Mouse (Mus musculus) left cerebral cortex, adult 11 months (tissue): ENCODE results near the gene Wfdc10.
"Not testable (repeated sequence)": the region's sequence is repeated elsewhere in the genome, so short reads cannot be mapped to it uniquely, and the experiment has no call there.

Source experiments
- DNase-seq: peaks from one replicate; pipeline ENCODE4 v3.0.0; 2022; ENCODE audit warnings: low spot score

Gene Wfdc10

DNA sequence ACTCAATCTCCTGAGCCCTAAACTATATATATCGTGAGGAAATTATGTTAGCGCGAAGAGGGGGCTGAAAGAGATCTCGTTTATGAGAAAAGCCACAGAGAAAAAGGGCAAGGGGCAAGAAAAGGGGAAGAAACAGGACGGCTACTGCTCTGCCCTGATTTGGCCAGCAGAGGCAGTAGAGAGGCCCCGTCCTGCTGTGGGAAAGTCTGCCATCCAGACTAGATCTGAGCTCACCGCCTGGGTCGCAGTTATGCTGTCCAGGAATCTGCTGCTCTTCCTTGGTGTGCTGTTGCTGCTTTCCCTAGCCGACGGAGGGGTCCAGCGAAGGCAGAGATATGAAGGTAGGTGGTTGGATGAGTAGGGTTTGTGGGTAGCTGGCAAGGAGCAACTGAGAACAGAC, at the start of gene Wfdc10:
Gene Wfdc10 (plus strand): TSS at position 189 of the 400 bp plus-strand sequence.
- DNase-seq: no peak

DNA sequence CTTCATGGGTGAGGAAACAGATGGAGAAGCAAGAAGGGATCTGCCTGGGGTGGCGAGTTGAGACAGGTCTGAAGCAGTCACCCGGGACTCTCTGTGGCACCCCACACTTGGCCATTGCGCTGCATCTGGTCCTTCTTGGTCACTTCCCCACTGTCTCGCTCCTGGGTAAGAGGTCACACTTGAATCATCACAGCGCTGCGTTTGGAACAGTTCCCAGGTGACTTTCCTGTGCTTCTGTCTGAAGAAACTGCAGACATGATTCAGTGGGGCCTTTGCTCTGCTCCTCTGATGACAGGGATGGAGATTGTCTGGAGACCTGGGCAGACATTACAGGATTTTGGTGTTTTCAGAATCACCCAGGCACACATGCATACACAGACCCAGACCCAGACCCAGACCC, 47.1 kb upstream of the Wfdc10 start:
- DNase-seq: no peak

DNA sequence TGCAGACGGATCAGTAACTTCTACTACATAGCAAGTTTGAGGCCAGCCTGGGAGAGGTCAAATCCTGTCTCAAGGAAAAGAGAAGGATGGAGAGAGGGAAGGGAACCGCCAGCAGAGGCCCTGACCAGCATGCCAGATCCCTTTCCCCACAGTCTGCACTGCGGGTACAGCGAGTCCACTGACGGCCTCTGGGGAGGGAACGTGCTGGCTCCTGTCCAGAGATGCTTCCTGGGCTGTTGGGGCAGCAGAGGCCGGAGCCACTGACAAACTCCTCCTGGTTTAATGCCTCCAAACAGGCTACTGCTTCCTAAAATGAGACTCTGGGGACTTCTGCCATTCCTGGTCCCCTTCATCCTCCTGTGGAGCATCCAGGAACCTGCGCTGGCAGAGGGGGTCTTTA, 42.4 kb upstream of the Wfdc10 start, which contains the start of the genes Wfdc6b and Wfdc8:
Gene Wfdc6b (plus strand): TSS at position 52 of the 400 bp plus-strand sequence.
Gene Wfdc8 (minus strand): TSS at position 156 of the 400 bp plus-strand sequence.
- DNase-seq: not testable (repeated sequence)

DNA sequence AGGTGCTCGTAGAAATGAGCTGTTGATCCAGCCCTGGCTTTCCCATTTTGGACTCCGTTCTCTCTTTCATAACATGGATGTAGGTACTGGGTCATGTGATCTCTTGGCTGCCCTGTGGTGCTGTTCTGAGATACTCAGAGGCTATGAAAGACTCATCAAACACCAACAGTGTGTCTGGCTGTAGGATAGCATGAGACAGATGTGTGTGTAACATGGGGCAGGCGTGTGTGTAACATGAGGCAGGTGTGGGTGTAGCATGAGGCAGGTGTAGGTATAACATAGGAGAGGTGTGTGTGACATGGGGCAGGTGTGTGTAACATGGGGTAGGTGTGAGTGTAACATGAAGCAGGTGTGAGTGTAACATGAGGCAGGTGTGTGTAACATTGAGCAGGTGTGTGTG, 40.5 kb upstream of the Wfdc10 start:
- no peak for DNase-seq

DNA sequence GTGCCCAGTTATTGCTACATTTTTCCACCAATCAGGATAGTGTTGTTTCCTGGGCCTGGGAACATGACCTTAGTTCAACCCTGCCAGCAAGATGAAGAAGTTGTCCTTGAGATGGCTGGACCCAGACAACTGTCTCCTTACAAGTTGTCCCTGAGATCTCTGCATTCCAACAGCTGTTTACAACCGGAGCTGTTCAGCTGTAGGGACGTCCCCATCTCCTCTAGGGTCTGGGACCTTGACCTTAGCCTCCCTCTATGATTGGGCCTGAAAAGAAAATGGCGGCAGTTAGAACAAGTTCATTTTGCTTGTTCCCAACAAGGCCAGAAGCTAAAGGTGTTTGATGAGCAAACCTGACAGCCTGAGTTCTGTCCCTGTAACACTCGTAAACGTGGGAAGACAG, 36.8 kb upstream of the Wfdc10 start:
- no peak for DNase-seq

DNA sequence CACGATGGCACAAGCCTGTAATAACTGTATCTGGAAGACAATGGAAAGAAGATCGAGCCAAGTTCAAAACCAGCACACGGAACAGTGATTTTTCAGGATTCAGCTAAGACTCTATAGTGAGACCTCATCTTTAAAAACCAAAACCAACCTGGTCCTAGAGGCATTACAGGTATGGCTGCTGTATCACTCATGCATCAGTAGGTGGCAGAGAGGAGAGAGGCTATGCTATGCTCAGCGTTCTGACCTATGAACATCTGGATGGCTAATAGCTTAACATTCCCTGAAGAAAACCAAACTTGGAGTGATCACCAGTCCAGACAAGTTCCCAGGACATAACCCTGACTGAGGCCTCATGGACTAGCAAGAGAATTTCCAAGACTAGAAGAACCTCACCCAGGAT, 34.1 kb upstream of the Wfdc10 start:
- no peak for DNase-seq

DNA sequence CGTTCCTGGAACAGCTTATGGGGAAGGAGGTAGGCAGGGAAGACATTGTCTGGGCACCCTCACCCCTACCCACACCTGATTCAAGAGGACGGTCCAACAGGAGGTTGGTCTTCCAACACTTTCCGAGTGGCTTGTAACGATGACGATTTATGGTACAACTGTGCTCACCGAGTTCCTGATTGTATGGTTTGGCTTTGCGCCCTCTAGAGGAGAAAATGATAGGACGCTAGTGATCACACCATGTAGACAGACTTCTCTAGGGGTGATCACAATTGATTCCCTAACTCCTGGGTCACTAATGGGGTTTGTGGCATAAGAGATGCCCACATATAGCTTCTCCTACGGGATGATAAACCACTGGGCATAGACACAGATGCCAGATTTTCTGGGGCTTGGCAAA, 20.6 kb upstream of the Wfdc10 start:
- no peak for DNase-seq

DNA sequence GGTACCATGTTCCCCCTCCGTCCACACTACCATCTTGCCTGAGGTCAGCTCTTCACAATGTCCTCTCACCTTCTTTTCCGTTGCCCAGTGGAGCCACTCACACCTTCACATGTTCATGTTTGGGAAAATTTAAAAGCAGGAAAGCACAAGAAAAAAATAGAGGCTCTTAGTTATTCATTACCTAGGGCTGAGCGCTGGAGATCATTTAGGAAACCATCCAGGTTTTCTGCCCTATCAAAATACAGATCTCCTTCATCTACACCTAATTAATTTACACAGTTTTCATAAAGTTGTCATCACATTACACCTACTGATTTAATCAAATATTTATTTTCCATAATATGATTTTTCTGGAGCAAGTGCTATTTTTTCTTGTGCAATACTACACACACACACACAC, 17.1 kb upstream of the Wfdc10 start, which contains the start of gene Wfdc16:
Gene Wfdc16 (minus strand): TSS at position 101 of the 400 bp plus-strand sequence.
- DNase-seq: no peak

DNA sequence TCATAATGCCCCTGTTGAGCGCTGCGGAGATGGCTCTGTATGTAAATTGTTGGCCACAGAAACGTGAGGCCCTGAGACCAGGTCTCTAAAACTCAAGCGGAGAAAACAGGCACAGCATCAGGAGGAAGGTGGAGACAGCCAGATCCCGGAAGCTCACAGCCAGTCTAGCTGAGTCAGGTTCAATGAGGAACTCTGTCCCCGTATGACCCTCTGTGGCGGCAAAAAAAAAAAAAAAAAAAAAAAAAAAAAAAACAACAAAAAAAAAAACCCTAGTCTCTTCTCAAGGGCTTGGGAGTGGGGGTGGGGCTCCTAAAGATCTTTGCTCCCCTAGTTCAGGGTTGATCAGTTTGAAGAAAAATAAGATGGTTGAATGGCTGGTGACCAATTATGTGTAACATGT, 14.7 kb upstream of the Wfdc10 start:
- no peak for DNase-seq

DNA sequence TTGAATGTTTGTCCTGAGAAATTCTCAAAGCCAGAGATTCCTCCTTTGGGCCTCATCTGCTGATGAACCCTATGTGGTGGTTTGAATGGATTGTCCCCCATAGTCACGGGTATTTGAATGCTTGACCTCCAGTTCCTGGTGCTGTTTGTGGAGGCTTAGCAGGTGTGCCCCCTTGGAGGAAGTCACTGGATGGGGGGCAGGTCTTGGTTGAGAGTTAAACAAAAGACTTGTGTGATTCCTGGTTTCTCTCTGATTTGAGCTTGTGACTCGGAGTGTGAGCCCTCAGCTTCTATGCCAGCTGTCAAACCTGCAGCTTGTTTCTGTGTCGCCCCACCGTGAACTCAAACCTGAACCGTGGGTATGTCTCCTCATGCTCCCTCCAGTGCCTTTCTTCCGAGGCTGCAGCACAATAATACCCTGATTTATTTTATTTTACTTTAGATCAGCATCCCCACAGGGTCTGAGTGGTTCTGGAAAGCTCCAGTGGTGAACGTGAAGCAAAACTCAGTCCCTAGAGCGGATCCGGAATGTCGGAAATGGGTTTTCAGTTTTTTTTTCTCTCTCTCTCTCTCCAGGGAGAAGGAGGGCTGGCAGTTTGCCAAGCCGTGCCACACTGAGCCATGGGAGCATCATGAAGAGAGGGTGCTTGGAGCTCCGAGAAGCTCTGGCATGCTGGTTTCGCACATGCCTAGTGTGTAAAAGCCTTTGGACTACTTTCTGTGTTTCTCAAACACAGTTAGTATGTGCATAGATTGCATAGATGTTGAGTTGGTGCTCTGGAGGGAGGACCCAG, 13.8 kb upstream of the Wfdc10 start:
- DNase-seq: no peak

DNA sequence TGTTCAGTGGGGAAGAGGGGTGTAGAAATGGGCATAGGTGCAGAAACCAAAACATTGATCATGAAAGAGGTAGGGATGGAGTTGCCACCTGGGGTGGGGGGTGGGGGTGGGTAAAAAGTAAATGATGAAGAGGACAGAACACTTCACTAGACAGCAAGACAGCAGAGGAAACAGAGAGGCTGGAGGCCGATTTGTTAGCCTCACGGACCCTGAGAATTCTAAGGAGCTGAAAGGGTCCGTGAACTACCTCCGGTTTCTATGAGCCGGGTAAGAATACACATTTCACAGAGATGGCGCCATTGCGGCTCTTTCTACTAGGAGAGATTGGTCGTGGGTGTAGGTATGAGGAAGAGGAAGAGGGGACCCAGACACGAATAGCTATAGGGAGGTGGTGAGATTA, 637 bp downstream of the Wfdc10 start, which contains the start of gene Wfdc9:
Gene Wfdc9 (minus strand): TSS at position 101 of the 400 bp plus-strand sequence.
- DNase-seq: no peak

DNA sequence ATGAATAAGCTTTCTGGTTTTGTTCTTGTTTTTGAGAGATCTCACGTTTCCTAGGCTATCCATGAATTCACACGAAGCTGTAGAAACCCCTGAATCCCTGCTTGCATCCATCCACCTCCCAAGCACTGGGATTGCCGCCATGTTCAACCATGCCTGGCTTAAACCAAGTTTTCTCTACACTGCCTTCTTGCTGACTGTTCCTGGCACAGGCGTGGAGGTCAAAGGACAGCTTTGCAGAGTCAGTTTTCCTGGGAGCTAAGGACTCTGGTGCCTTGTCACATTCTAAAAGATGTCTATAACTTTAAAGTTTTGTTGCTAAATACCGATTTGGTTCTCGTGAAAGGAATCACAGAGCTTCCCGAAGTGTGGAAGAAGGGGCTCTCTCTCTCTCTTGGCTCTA, 9.0 kb downstream of the Wfdc10 start:
- no peak for DNase-seq

DNA sequence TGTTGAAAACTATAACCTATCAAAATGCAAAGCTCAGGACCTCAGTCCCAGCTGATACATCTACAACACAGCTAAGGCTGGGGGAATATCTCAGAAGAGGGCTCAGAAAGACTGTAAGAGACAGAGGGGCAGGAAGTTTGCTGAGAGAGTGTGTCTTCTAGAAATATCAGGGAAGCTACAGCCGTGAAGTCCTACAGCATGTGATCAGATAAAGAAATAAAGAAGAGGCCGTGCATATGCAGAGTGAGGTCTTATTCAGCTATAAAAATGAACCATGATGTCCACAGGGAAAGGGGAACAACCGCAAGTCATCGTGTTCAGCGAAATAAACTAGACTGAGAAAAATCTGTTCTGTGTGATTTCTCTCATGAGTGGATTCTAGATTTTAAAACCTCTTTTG, 14.4 kb downstream of the Wfdc10 start:
- DNase-seq: no peak

DNA sequence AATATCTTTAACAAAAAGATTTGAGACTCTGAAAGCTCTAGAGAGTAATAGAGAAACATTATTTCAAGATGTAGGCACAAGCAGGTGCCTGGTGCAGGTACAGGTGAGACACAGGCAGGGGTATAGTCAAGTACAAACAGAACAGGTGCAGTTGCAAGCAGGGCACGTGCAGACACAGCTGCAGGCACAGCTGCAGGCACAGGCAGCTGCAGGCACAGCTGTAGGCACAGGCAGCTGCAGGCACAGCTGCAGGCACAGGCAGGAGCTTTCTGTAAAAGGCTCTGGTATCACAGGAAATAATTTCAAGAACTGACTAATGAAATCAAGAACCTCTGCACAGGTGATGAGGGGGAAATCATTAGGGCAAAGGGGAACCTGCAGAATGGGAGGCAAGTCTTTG, 15.1 kb downstream of the Wfdc10 start:
- DNase-seq: no peak

DNA sequence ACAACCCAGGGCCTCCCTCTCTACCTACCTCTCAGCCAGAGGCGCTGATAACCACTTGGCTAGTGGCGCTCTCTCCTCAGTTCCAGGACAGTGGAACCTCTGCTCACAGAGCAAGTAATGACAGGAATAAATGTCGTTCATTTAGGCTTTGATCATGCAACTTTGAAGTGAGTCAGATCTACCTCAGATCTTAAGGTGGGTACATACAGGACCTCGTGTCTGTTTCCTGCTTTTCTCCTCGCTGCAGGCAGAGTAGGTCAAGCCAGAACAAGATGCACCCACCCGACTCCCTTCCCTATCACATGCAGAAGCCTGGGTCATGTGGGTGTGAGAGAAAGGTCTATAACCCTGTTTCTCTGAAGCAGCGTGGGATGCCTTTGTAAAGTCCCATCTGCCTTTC, 18.1 kb downstream of the Wfdc10 start, which contains the start of gene Wfdc11:
Gene Wfdc11 (minus strand): TSS at position 101 of the 400 bp plus-strand sequence.
- no peak for DNase-seq

DNA sequence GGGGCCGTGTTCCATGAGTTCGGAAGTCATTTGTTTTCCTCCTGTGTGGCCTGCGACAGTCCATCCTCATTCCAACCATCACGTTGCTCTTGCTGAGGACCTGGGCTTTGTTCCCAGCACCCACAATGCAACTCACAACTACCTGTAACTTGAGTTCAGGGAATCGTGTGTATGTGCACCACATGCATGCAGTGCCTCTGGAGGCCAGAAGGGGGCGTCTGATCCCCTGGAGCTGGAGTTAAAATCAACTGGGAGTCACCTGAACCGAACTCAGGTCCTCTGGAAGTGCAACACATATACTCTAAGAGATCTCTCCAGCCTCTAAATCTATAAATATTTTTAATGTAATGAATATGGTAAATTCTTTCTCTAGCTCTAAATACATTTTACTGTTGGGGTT, 20.3 kb downstream of the Wfdc10 start:
- DNase-seq: no peak

DNA sequence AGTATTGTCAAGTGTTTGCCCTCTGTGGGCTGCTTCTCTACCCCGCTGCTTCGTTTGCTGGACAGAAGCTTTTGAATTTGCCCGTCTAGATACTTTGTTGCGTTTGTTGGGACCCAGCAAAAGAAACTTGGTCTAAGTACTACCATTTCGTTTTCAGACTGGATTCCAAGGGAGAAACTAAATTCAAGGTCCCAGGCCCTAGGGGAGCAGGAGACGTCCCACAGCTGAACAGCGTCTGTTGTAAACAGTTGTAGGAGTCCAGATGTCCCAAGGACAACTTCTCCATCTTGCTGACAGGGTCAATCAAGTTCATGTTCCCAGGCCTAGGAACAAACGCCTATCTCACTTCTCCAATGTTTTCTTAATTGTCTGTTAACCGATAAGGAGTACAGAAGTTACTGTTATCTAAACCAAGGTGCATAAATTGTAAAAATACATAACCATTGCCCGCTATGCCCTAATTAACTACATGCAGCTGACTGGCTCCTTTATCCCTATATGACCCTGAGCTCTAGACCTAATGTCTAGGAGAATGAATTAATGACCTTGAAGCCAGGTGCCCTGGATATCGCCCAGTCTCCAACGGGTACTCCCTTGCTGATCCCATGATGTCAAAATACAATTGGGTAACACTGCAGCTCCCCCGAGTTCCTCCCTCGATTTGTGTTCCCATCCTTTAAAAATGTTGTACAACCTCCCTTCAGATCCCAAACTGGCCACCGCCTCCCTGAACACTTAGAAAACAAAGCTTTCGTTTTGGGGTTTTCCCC, 21.3 kb downstream of the Wfdc10 start:
- no peak for DNase-seq

DNA sequence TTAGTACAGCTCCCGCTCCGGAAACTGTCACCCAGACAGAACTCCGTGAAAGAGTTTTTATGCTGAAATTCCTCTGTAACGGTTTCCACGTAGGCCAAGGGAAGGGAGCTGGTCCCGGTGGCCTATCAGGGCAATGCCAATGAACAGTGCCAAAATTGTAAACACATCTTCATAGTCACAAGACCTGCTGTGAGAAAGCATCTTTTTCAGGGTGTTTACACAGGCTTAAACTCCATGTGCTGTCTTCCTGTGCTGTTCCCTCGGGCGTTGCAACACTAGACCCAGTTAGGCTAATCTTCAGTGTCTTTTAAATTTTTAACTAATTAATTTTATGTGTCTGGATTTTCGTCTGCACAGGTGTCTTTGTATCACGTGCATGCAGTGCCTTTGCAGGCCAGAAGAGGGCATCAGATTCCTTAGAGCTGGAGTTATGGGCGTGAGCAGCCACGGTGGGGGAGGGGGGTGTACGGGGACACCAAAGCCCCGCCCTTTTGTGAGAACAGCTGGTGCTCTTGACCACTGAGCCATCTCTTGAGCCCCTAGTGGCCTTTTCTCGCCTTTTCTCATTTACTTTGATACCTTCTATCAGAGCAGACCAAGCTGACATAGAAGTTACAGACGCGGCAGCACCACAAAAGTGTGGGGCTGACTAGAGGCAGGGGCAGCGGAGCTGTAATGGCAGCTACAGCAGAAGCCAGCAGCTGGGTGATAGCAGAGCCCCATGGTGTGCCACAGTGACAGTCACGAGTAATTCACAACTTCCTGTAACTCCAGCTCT, 23.2 kb downstream of the Wfdc10 start:
- DNase-seq: peak; percentile 22

DNA sequence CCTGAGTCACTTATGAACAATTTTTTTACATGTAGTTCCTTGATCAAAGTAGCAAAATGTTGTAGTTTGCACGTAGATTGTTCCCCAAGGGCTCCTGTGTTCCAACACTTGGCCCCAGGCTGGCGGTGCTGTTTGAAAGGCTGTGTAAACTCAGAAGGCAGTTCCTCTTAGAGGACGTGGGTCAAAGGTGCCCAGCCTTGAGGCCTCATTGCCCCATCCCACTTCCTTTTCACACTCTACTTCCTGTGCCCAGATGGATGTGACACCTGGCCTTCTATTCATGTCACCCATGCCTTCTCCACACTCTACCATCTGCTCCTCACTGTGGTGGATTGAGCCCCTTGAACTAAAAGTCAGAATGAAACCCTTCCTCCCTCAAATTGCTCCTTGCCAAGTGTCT, 24.1 kb downstream of the Wfdc10 start:
- DNase-seq: no peak

DNA sequence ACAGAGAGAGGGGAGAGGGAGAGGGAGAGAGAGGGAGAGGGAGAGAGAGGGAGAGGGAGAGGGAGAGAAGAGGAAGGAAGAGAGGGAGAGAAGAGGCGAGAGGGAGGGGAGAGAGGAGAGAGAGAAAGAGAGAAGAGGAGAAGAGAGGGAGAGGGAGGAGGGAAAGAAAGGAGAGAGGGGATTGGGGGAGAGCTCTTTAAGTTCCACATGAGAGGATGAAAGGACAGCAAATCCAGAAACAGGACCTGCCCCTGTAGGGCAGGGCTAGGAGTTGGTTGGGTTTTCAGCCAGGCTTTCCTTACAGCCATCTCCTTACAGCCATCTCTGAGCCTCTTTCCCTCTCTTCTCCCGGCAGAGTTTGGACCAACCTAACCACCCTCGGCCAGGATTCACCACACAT, 29.0 kb downstream of the Wfdc10 start, which contains the start of gene Wfdc13:
Gene Wfdc13 (plus strand): TSS at position 301 of the 400 bp plus-strand sequence.
- DNase-seq: no peak

DNA sequence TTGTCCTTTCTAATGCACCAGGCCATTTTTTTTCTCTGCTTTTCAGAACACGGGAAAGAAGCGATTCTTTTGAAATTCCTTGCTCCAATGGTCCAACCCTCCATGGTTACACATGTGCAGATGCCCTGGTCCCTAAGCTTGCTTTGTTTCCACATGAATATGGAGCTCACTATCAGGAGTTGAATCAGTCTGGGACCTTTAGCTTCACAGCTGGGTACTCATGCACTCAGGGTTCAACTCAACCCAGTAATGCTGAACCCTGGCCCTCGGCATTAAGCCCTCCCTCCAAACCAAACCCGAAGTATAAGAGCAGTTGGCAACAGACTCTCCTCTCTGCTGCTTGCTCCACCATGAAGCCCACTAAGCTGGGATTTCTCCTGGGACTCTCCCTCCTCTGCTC, 42.4 kb downstream of the Wfdc10 start, which contains the start of gene Spint4:
Gene Spint4 (plus strand): TSS at position 301 of the 400 bp plus-strand sequence.
- no peak for DNase-seq

DNA sequence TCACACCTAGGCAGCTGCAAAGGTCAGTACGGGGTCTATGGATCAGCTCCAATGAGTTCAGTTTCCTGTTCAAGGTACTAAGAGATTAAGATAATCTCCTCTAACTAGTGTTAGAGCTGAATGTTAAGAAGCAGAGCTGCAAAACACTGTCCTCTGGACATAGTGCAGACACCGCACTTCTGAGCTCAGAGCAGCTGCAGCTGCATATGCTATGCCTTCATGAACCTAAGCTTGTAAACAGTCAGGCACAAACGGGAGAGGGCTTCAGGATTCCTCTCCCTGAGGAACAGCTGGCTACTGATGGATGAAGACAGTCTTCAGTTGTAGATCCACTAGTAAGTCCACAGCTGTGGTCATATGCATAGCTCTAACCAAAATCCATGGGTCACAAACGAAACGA, 45.1 kb downstream of the Wfdc10 start:
- no peak for DNase-seq
